8 mouse cellular contexts compared by ENCODE assay signal in genomic region chr14:108913714-108914263, GRCm38 (mm10). TPM values are rescaled to one million over a fixed set of nuclear protein-coding genes. Genes with fewer than 3 reads are reported as not detected.
DNase-seq lines count a peak whose midpoint lies in the region; ATAC-seq and TF ChIP-seq lines count a peak whose summit lies in the region.

Gene Slitrk1, minus strand, starts transcription at chr14:108914158.

- ATAC-seq in heart, postnatal 0 days (ENCODE audit: insufficient read depth, low read depth), result 0 out of 2 replicates have a peak, but pooled peaks have one; percentile 60
- ATAC-seq in liver, embryonic 13.5 days (ENCODE audit: low read depth), result no peak
- ATAC-seq in inflammation-experienced regulatory T-cells, adult 6 months, result no peak

- TF ChIP-seq EP300 in heart, postnatal 0 days (IDR thresholded peaks at IDR 0.05; ENCODE audit: low read depth), result no peak

- peak within 1 kb of the TSS; percentile 35 for H3K4me3 ChIP-seq in heart, postnatal 0 days (ENCODE audit: low read depth, low read length)
- H3K4me3 ChIP-seq in liver, embryonic 13.5 days (replicated peaks), result no peak within 1 kb of the TSS; the same call in 1 of the 2 replicates

- H3K4me1 ChIP-seq in heart, postnatal 0 days (ENCODE audit: control insufficient read depth, insufficient read depth), result 0 out of 2 replicates have a peak, but pooled peaks cover 8% of the 10 kb centered on the region
- H3K4me1 ChIP-seq in liver, embryonic 13.5 days (replicated peaks), result no peaks in the 10 kb centered on the region

- WGBS in heart, postnatal 0 days, result 1% methylated on average over 24 of the region's 25 CpGs
- WGBS in liver, embryonic 13.5 days (ENCODE audit: insufficient replicate concordance), result 2% methylated on average over 22 of the region's 25 CpGs

- no peak within 1 kb of the TSS for H3K27ac ChIP-seq in heart, postnatal 0 days (ENCODE audit: low read depth)
- H3K27ac ChIP-seq in liver, embryonic 13.5 days, result no peak within 1 kb of the TSS

- H3K9me3 ChIP-seq in heart, postnatal 0 days (replicated peaks; ENCODE audit: control insufficient read depth, low read length), result no peaks in the 10 kb centered on the region
- no peaks in the 10 kb centered on the region for H3K9me3 ChIP-seq in liver, embryonic 13.5 days (replicated peaks)

- H3K27me3 ChIP-seq in heart, postnatal 0 days (ENCODE audit: control insufficient read depth, insufficient read depth, low read length), result peaks cover 35% of the 10 kb centered on the region
- peaks cover 36% of the 10 kb centered on the region for H3K27me3 ChIP-seq in liver, embryonic 13.5 days

- no peak within 1 kb of the TSS for H3K9ac ChIP-seq in heart, postnatal 0 days (replicated peaks; ENCODE audit: low read depth, low read length)
- no peak within 1 kb of the TSS for H3K9ac ChIP-seq in liver, embryonic 13.5 days

- peak; percentile 64 for DNase-seq in layer of hippocampus, adult 11-12 months (ENCODE audit: low spot score)
- no peak for DNase-seq in layer of hippocampus, adult 9-10 months (ENCODE audit: low spot score)
- peak; percentile 85 for DNase-seq in embryo, embryonic 9.5 days (ENCODE audit: extremely low spot score)
- peak; percentile 39 for DNase-seq in heart, postnatal 0 days (ENCODE audit: low spot score)
- DNase-seq in kidney, postnatal 4 days, result peak; percentile 79 to 83
- DNase-seq in liver, embryonic 13.5 days, result no peak
- DNase-seq in retina, embryonic 14.5 days (ENCODE audit: low spot score), result peak; percentile 77

- TF ChIP-seq CTCF in heart, postnatal 0 days (IDR thresholded peaks at IDR 0.05; ENCODE audit: low read depth), result no peak

- no peaks in the 10 kb centered on the region for H3K36me3 ChIP-seq in heart, postnatal 0 days (replicated peaks; ENCODE audit: control insufficient read depth, insufficient read depth, low read length)
- H3K36me3 ChIP-seq in liver, embryonic 13.5 days, result no peaks in the 10 kb centered on the region

- H3K4me2 ChIP-seq in heart, postnatal 0 days (ENCODE audit: low read depth, low read length), result peak within 1 kb of the TSS; percentile 68
- H3K4me2 ChIP-seq in liver, embryonic 13.5 days, result peak within 1 kb of the TSS; percentile 23; the same call in 1 of the 2 replicates

RNA-seq across cellular contexts. Expression of gene Slitrk1, which starts in this region (rescaled TPM):
- total RNA-seq in heart, postnatal 0 days (2014; rRNA removed; ENCODE audit: low replicate concordance), result not detected in 2 replicates
- not detected in 2 replicates for polyA plus RNA-seq in heart, postnatal 0 days (2015; fragmentation: Nextera tagmentation; extraction: Ambion mirVana)
- 0.02 TPM in 2 replicates for polyA plus RNA-seq in liver, embryonic 13.5 days (2015; fragmentation: Nextera tagmentation; extraction: Ambion mirVana)
- polyA plus RNA-seq in inflammation-experienced regulatory T-cells, adult 6 months (2017; shearing (Covaris generic)), result not detected

Comparison
In these comparisons a context has a peak if more than half of its experiments do, and no peak if none do; other contexts are left out.
1. DNase-seq: peak in layer of hippocampus, adult 11-12 months (single experiment), embryo, embryonic 9.5 days (single experiment), kidney, postnatal 4 days (2 of 2) and retina, embryonic 14.5 days (single experiment); none in layer of hippocampus, adult 9-10 months (single experiment) and liver, embryonic 13.5 days (single experiment).
2. Peak in DNase-seq, ATAC-seq, H3K4me3 ChIP-seq and H3K4me2 ChIP-seq in heart, postnatal 0 days; RNA of the gene not detected or under 1 TPM.